Mouse (Mus musculus) liver, embryonic 14.5 days (tissue): Measurements from ENCODE around the gene Oxa1l.

ENCODE experiments used
- CTCF ChIP-seq: IDR thresholded peaks from 2 replicates; pipeline ENCODE4 v1.5.1; 2016; ENCODE audit warnings: antibody characterized with exemption, low read depth, control low read depth
- EP300 ChIP-seq: IDR thresholded peaks from 2 replicates; pipeline ENCODE4 v1.6.1; 2016; ENCODE audit warnings: antibody characterized with exemption, low read depth

DNA sequence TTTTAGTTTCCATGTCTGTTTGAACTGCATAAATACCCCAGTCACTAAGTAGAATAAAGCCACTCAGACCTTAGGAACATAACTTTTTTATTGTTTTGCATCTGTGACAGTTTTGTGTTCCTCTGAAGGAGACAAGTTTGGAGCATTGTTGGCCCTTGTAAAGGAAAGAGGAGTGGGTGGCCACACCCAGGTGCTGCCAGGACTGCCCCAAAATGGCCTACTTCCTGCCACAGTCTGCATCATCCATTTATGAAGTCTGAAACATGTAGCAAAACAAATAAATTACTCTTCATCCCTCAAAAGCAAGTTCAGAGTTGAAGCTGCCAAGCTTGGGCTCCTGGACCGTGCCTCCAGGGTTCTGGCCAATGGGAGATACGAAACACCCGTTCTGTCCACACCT lies 8.7 kb downstream of the Oxa1l start:
- no peak for TF ChIP-seq CTCF
- TF ChIP-seq EP300 = no peak
